Mouse (Mus musculus) forebrain, embryonic 15.5 days (tissue): Measurements from ENCODE around the gene Apom. TPM values are rescaled to one million over a fixed set of nuclear protein-coding genes. Genes with fewer than 3 reads are reported as not detected.
A peak's percentile ranks its signal among the peaks of the same experiment; 100 is the strongest.
"Not testable (repeated sequence)": the region's sequence is repeated elsewhere in the genome, so short reads cannot be mapped to it uniquely, and the experiment has no call there.

ENCODE experiments used
- ATAC-seq: fragments of 200-750 bp; cut with Nextera tagmentation; replicated peaks from 2 replicates; pipeline ENCODE4 v1.8.0; 2017; ENCODE audit warnings: mild to moderate bottlenecking, moderate TSS enrichment, moderate library complexity
- H3K27ac ChIP-seq: fragments of 300-500 bp; sonication (generic); replicated peaks from 2 replicates; pipeline ENCODE4 v1.5.1; 2015; ENCODE audit warnings: mild to moderate bottlenecking, inconsistent platforms
- H3K27me3 ChIP-seq: fragments of 300-500 bp; sonication (generic); 2 replicates; pipeline ENCODE4 v1.6.1; 2015; ENCODE audit warnings: inconsistent platforms
- H3K36me3 ChIP-seq: fragments of 300-500 bp; sonication (generic); 2 replicates; pipeline ENCODE4 v1.6.1; 2015; ENCODE audit warnings: mild to moderate bottlenecking, inconsistent platforms
- H3K4me1 ChIP-seq: fragments of 300-500 bp; sonication (generic); 2 replicates; pipeline ENCODE4 v1.6.1; 2015; ENCODE audit warnings: inconsistent platforms
- H3K4me2 ChIP-seq: fragments of 300-500 bp; sonication (generic); replicated peaks from 2 replicates; pipeline ENCODE4 v1.6.1; 2015; ENCODE audit warnings: mild to moderate bottlenecking, inconsistent platforms
- H3K4me3 ChIP-seq: fragments of 300-500 bp; sonication (generic); 2 replicates; pipeline ENCODE4 v1.5.1; 2015; ENCODE audit warnings: mild to moderate bottlenecking, inconsistent platforms
- H3K9ac ChIP-seq: fragments of 300-500 bp; sonication (generic); replicated peaks from 2 replicates; pipeline ENCODE4 v1.6.1; 2015; ENCODE audit warnings: mild to moderate bottlenecking, inconsistent platforms
- H3K9me3 ChIP-seq: fragments of 300-500 bp; sonication (generic); 2 replicates; pipeline ENCODE4 v1.6.1; 2016; ENCODE audit warnings: inconsistent platforms
- WGBS: fragments of 180-500 bp; shearing (Covaris S2); methylation state at CpG from one replicate; pipeline ENCODE4 v1.1.7; 2015; ENCODE audit warnings: mixed read lengths; 5-methylcytosine and 5-hydroxymethylcytosine counted together
- polyA plus RNA-seq: library from polyadenylated mRNA; unstranded; fragments of >200 nt; fragmentation: Nextera tagmentation; extraction: Ambion mirVana; gene quantifications from 2 replicates; pipeline ENCODE4 v1.2.1, GENCODE M21; 2015

The Apom gene
- polyA plus RNA-seq, 1 experiment from 2014 or later: 0.28 TPM

DNA sequence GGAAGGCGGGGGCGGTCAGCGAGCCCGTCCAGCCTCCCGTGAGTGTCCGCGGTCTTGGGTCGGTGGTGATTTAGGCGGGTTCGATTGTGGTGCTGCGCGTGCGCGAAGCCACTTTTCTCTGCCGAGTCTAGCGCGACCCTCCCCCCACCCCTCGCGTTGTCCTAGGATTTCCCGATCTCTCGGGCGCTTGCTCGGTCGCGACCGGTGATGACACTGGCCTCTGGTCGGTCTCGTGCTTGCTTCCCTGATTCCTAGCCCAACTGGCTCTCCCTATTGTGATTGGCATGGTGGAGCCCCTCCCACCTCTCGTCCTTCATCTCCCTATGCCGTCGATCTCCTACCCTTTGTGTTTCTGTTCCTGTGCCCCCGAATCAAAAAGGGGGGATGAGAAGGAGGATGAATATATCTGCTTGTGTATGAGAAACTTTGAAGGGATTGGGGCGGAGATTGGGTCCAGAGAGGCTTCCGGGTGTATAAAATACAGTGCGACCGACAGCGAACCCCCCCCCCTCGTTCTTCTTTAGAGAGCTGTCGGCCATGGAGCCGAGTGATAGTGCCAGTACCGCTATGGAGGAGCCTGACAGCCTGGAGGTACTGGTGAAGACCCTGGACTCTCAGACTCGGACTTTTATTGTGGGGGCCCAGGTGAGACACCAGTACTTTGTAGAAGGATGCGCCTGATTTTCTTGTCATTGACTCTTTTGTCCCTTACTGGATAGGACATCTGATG lies 3.9 kb upstream of the Apom start:
- H3K9me3 ChIP-seq: no peaks in the 10 kb centered on the region
- H3K4me1 ChIP-seq: peaks cover 32% of the 10 kb centered on the region
- peaks cover 26% of the 10 kb centered on the region for H3K36me3 ChIP-seq
- peak overlapping the region; percentile 64 for H3K9ac ChIP-seq
- peak overlapping the region; percentile 72 for H3K4me3 ChIP-seq
- no peaks in the 10 kb centered on the region for H3K27me3 ChIP-seq
- peak overlapping the region; percentile 79 for H3K4me2 ChIP-seq
- WGBS: under 1% methylated on average over 43 of the region's 43 CpGs
- H3K27ac ChIP-seq: peak overlapping the region; percentile 95
- ATAC-seq: peak; percentile 68

DNA sequence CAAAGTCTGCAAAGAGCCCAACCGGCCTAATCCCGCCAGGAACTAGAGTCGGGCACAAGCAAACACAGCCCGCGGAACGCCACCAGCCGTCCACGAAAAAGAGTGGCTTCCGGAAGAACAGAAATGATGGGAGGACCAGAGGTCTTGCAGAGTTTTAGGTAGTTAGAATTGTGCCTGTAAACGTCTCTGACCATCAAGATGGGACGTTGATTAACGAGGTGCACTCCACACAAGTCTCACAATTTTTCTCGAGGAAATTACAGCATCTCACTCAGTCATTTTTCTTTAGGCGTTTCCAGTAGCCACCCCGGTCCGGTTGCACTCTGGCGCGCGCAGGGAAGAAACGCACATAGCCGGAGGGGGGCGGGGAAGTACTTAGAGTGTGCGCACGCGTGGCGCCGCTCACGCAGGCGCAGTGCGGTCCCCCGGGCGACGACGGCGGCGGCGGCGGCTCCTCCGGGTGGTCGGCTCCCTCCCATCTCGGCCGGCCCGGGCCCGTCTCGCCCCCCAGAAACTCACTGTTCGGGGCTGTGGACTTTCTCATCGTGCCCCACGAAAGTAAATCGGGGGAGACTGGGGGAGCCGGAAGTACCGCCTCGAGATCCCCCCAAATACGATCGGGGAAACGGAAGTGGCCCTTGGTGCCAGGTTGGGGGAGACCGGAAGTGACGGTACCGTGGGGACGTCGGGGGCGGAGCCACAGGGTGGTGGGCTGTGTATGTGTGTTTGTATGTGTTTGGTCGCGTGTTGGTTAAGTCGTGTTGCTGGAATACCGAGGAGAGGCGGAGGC lies 3.1 kb upstream of the Apom start, which contains the start of gene Bag6:
Bag6 (plus strand) TSS at position 378 of the 790 bp plus-strand sequence.
- Histone ChIP-seq H3K4me3 (peak within 1 kb of the TSS; percentile 72), H3K27me3 (no peaks in the 10 kb centered on the region), H3K9me3 (no peaks in the 10 kb centered on the region), H3K27ac (peak within 1 kb of the TSS; percentile 95), H3K4me2 (peak within 1 kb of the TSS; percentile 79), H3K9ac (peak within 1 kb of the TSS; percentile 64), H3K36me3 (peaks cover 18% of the 10 kb centered on the region), H3K4me1 (peaks cover 32% of the 10 kb centered on the region)
- ATAC-seq: peak; percentile 94
- under 1% methylated on average over 65 of the region's 66 CpGs for WGBS

DNA sequence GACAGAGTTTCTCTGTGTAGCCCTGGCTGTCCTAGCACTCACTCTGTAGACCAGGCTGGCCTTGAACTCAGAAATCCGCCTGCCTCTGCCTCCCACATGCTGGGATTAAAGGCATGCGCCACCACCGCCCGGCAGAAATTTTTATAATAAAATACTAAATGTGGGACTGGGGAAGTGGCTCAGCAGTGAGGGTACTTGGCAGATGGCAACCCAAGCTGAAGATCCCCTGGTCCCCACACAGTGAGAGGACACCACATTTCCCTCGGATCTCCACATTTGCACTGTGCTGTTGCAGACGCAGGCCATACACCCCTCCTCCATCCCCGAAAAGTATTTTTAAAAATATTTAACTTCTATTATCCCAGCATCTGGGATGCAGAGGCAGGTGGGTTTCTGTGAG lies 1.7 kb upstream of the Apom start:
- Histone ChIP-seq H3K9me3 (no peaks in the 10 kb centered on the region), H3K4me2 (no peak overlapping the region), H3K4me3 (no peak overlapping the region), H3K4me1 (peaks cover 30% of the 10 kb centered on the region), H3K9ac (no peak overlapping the region), H3K27me3 (no peaks in the 10 kb centered on the region), H3K27ac (no peak overlapping the region), H3K36me3 (peaks cover 4% of the 10 kb centered on the region; the same call in 1 of the 2 replicates)
- 96% methylated on average over 7 of the region's 7 CpGs for WGBS
- ATAC-seq: no peak

DNA sequence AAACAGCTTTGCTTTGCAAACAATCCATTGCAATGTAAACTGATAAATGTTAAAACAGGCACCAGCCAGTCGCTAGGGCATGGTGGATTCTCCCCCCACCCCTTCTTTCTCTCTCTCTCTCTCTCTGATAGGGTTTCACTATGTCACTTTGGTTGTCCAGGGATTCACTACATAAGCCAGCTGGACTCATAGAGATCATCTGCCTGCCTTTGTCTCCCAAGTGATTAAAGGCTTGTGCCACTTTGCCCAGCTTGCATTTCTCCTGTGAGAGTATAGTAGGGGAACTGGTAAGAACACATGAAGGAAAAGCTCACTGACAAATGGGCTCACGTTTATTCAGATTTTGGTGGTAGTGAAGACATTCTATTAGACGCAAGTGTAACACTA lies 317 bp upstream of the Apom start:
- H3K4me3 ChIP-seq: no peak overlapping the region
- H3K9ac ChIP-seq: no peak overlapping the region
- 71% methylated on average over 3 of the region's 3 CpGs for WGBS
- ATAC-seq: no peak
- no peak overlapping the region for H3K27ac ChIP-seq
- no peaks in the 10 kb centered on the region for H3K27me3 ChIP-seq
- no peaks in the 10 kb centered on the region for H3K9me3 ChIP-seq
- H3K4me1 ChIP-seq: peaks cover 26% of the 10 kb centered on the region
- no peaks in the 10 kb centered on the region for H3K36me3 ChIP-seq
- H3K4me2 ChIP-seq: no peak overlapping the region

DNA sequence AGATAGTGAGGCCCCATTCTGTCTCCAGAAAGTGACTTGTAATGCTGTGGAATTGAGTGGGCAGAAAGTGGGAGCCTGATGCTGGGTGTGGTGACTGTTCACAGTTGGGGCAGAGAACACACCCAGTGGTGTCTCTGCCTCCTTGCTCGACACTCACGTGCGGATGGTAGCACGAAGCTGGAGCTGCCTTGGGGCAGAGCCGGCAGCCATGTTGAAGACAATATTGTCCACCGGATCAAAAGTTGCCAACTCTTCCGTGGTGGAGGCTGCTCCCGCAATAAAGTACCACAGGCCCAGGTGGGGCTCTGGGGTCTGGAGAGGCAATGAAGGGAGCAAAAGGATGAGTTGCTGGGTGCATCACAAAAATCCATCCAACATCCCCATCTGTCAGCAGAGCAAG lies 812 bp downstream of the Apom start:
- H3K4me2 ChIP-seq: no peak overlapping the region
- H3K9ac ChIP-seq: no peak overlapping the region
- H3K36me3 ChIP-seq: no peaks in the 10 kb centered on the region
- H3K4me1 ChIP-seq: peaks cover 26% of the 10 kb centered on the region
- H3K9me3 ChIP-seq: no peaks in the 10 kb centered on the region
- H3K4me3 ChIP-seq: no peak overlapping the region
- ATAC-seq: no peak
- no peaks in the 10 kb centered on the region for H3K27me3 ChIP-seq
- WGBS: 91% methylated on average over 8 of the region's 8 CpGs
- H3K27ac ChIP-seq: no peak overlapping the region

DNA sequence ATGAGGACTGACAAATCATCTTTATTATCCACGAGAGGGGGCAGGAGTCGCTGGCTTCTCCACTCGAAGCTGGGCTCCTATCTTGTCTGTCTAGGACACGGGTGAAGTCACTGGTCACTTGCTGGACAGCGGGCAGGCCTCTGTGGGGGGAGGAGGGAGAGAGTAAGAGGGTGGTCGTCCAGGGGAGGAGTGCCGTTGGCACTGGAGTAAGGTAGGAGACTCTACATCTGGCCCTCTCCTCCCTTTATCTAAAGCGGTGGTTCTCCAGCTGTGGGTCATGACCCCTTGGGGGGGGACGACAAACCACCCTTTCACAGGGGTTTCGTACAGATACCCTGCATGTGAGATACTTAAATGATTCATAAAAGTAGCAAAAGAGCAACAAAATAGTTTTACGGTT lies 2.9 kb downstream of the Apom start:
- WGBS: 76% methylated on average over 11 of the region's 11 CpGs
- no peak for ATAC-seq
- Histone ChIP-seq H3K4me1 (peaks cover 33% of the 10 kb centered on the region), H3K4me3 (no peak overlapping the region), H3K4me2 (no peak overlapping the region), H3K9me3 (no peaks in the 10 kb centered on the region), H3K27ac (no peak overlapping the region), H3K27me3 (no peaks in the 10 kb centered on the region), H3K9ac (no peak overlapping the region), H3K36me3 (peaks cover 9% of the 10 kb centered on the region; the same call in 1 of the 2 replicates)

DNA sequence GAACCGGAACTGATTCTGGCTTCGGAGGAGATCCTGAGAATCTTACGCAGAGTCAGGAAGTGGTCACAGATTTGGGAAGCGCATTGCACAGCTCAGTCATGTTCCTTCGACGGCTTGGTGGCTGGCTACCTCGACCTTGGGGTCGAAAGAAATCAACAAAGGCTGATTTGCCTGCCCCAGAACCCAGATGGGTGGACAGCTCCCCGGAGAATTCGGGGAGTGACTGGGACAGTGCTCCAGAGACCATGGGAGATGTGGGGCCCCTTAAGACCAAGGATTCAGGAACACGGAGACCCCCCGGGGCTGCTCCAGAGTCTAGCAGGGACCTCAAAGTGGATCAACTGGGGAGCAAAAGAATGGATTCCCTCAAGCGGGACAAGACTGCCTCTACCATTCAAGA lies 4.8 kb downstream of the Apom start:
- Histone ChIP-seq H3K36me3 (peaks cover 14% of the 10 kb centered on the region), H3K4me3 (peak overlapping the region; percentile 86), H3K9ac (peak overlapping the region; percentile 85; the same call in 1 of the 2 replicates), H3K27me3 (no peaks in the 10 kb centered on the region), H3K27ac (no peak overlapping the region), H3K9me3 (no peaks in the 10 kb centered on the region), H3K4me1 (peaks cover 39% of the 10 kb centered on the region), H3K4me2 (peak overlapping the region; percentile 83)
- 79% methylated on average over 13 of the region's 13 CpGs for WGBS
- ATAC-seq: no peak

DNA sequence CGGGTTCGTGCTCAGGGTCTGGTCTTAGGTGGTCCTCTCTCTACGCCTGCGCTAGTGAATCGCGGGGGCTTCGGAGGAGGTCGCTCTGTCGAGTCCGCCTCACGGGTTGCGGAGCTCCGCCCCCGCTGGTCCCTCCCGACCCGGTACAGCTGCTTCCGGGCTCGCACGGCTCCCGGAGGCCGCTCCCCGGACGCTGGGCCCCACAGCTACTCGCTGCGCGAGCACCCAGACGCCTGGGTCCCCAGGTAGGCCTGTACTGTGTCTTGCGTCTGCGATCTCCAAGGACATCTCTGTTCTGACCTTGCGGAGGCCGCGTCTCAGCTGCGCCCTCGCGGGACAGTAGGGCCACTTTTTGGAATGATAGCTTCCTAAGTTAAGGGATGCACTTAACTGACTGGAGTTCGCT lies 5.6 kb downstream of the Apom start, which contains the start of gene D17H6S53E:
D17H6S53E (plus strand) TSS at position 168 of the 406 bp plus-strand sequence.
- peak within 1 kb of the TSS; percentile 80 for H3K27ac ChIP-seq
- peaks cover 14% of the 10 kb centered on the region for H3K36me3 ChIP-seq
- H3K4me2 ChIP-seq: peak within 1 kb of the TSS; percentile 83
- peaks cover 40% of the 10 kb centered on the region for H3K4me1 ChIP-seq
- H3K9ac ChIP-seq: peak within 1 kb of the TSS; percentile 85
- ATAC-seq: peak; percentile 17; the same call in 1 of the 2 replicates
- H3K4me3 ChIP-seq: peak within 1 kb of the TSS; percentile 86
- H3K9me3 ChIP-seq: no peaks in the 10 kb centered on the region
- no peaks in the 10 kb centered on the region for H3K27me3 ChIP-seq
- 0% methylated on average over 36 of the region's 36 CpGs for WGBS

DNA sequence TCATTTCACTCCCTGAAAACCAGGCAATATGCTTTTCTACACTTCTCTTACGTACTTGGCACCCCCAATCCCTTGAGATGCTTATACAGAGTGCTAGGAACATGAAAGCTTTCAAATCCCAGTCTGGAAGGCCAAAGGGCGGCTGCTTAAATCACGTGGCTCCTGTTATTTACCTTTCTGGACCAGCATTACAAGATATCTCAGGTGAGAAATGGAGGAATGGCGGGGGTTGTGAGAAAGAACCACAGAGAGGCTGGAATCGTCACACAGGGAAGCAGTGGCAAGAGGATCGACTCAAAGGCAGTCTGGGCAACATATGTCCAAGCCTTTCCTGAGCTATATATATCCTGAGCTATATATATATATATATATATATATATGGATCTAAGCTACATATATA lies 6.3 kb downstream of the Apom start:
- Histone ChIP-seq H3K27me3 (no peaks in the 10 kb centered on the region), H3K9ac (peak overlapping the region; percentile 85), H3K36me3 (peaks cover 14% of the 10 kb centered on the region), H3K9me3 (no peaks in the 10 kb centered on the region), H3K27ac (peak overlapping the region; percentile 80; the same call in 1 of the 2 replicates), H3K4me1 (peaks cover 41% of the 10 kb centered on the region), H3K4me3 (peak overlapping the region; percentile 86), H3K4me2 (peak overlapping the region; percentile 83)
- WGBS: 35% methylated on average over 6 of the region's 6 CpGs
- ATAC-seq: no peak

DNA sequence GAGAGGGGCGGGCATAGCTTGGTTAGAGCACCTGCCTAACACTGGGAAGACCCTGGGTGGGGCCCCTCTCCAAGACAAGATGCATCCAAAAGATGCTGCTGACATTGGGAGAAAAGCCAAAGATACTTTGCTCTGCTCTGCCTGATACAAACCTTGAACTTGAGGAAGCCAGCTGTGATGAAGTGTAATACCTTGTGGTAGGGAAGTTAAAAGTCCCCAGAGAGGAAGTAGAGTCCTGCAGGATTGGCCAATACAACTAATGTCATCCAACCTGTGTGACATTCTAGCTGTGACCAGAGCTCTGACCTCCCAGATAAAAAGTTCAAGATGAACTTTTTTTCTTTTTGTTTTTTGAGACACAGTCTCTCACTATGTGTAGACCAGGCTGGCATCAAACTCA lies 6.8 kb downstream of the Apom start:
- Histone ChIP-seq H3K4me1 (peaks cover 46% of the 10 kb centered on the region), H3K36me3 (peaks cover 14% of the 10 kb centered on the region), H3K27me3 (no peaks in the 10 kb centered on the region), H3K9me3 (no peaks in the 10 kb centered on the region), H3K4me2 (no peak overlapping the region), H3K4me3 (no peak overlapping the region), H3K9ac (no peak overlapping the region), H3K27ac (no peak overlapping the region)
- WGBS: 100% methylated on average over 1 of the region's 1 CpGs
- no peak for ATAC-seq

DNA sequence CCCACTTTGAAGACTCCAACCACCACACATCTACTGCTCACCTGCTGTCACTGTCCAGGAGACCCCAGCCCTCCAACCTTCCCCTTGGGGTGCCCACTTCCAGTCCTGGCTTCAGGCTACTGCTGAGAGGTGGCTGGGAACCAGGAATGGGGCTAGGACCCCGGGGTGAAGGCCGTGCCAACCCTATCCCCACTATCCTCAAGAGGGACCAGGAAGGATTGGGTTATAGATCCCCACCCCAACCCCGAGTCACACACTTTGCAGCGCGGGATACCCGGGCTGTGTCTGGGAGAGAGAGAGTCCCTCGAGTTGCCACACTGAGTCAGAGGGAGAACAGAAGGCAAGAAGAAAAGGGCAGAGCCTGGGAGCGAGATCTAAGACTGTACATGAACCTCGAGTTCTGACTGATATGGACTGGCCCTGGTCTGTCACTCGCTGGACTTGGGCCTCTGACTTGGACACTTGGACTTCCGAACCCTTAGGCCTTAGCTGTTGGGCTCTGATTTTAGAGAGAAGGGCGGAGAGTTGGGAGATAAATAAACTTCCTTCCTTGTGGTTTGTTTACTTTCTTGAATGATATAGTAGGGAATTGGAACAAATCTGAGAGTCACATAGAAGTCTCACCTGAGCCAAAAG lies 7.5 kb downstream of the Apom start:
- not testable (repeated sequence) for H3K27me3 ChIP-seq, H3K9me3 ChIP-seq, H3K9ac ChIP-seq, H3K4me3 ChIP-seq, H3K4me2 ChIP-seq, H3K27ac ChIP-seq, ATAC-seq
- 88% methylated on average over 12 of the region's 12 CpGs for WGBS
- Histone ChIP-seq H3K36me3 (peaks cover 14% of the 10 kb centered on the region), H3K4me1 (peaks cover 52% of the 10 kb centered on the region)

DNA sequence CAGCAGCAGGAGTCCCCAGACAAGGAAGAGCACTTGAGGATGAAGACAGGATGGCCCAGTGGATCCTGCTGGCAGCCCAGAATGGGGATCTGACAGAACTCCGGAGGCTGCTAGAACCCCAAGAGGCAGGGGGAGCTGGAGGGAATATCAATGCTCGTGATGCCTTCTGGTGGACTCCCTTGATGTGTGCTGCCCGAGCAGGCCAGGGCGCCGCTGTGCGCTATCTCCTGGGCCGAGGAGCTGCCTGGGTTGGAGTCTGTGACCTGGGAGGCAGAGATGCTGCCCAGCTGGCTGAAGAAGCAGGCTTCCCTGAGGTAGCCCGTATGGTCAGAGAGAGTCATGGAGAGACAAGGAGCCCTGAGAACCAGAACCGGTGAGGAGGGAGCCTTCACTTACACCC lies 8.6 kb downstream of the Apom start:
- H3K9ac ChIP-seq, H3K9me3 ChIP-seq, H3K27ac ChIP-seq, ATAC-seq, H3K4me2 ChIP-seq, H3K27me3 ChIP-seq, H3K4me3 ChIP-seq: not testable (repeated sequence)
- Histone ChIP-seq H3K36me3 (peaks cover 21% of the 10 kb centered on the region), H3K4me1 (peaks cover 49% of the 10 kb centered on the region)
- WGBS: 93% methylated on average over 9 of the region's 9 CpGs
